Mouse (Mus musculus) G1E (cell line): ENCODE results near the gene AW822073. TPM values are rescaled to one million over a fixed set of nuclear protein-coding genes. Genes with fewer than 3 reads are reported as not detected.
A peak's percentile ranks its signal among the peaks of the same experiment; 100 is the strongest.
"Not testable (repeated sequence)": the region's sequence is repeated elsewhere in the genome, so short reads cannot be mapped to it uniquely, and the experiment has no call there.

Source experiments
- ATAC-seq: 2 replicates; pipeline ENCODE4 v1.8.0; 2016; ENCODE audit warnings: mild to moderate bottlenecking; ENCODE audit not compliant: insufficient number of reproducible peaks, poor library complexity, low FRiP score, severe bottlenecking; ENCODE audit errors: extremely low read depth
- DNase-seq: peaks from one replicate; pipeline ENCODE4 v3.0.0; 2012; ENCODE audit warnings: low spot score
- H3K27me3 ChIP-seq: 2 replicates; pipeline ENCODE4 v1.6.1; 2012; ENCODE audit warnings: mild to moderate bottlenecking, low read length, inconsistent platforms; ENCODE audit not compliant: insufficient read depth
- H3K36me3 ChIP-seq: replicated peaks from 2 replicates; pipeline ENCODE3; 2012; ENCODE audit warnings: mild to moderate bottlenecking, inconsistent platforms
- H3K4me1 ChIP-seq: 2 replicates; pipeline ENCODE4 v1.6.1; 2012; ENCODE audit warnings: low read depth, low read length, inconsistent platforms, mixed read lengths; ENCODE audit not compliant: insufficient read depth
- H3K4me3 ChIP-seq: 2 replicates; pipeline ENCODE4 v1.5.1; 2012; ENCODE audit warnings: low read depth, mild to moderate bottlenecking, inconsistent platforms, low read length, moderate library complexity, mixed read lengths
- H3K9me3 ChIP-seq: replicated peaks from 2 replicates; pipeline ENCODE4 v1.6.1; 2012; ENCODE audit warnings: inconsistent platforms
- CTCF ChIP-seq: IDR thresholded peaks from 2 replicates; pipeline ENCODE4 v1.5.1; 2012; ENCODE audit warnings: low read depth, low read length, inconsistent platforms, mixed read lengths
- GATA1 ChIP-seq: IDR thresholded peaks from 2 replicates; pipeline ENCODE4 v1.6.1; 2012; ENCODE audit warnings: borderline replicate concordance, low read length, inconsistent platforms, mixed read lengths
- GATA2 ChIP-seq: IDR thresholded peaks from 2 replicates; pipeline ENCODE4 v1.6.1; 2012; ENCODE audit warnings: low read depth, low read length, inconsistent platforms, borderline replicate concordance
- POLR2AphosphoS5 ChIP-seq: IDR thresholded peaks from 2 replicates; pipeline ENCODE4 v1.6.1; 2012; ENCODE audit warnings: low read depth, low read length, inconsistent platforms; ENCODE audit not compliant: insufficient replicate concordance
- TAL1 ChIP-seq: conservative IDR thresholded peaks from 2 replicates; pipeline ENCODE4 v1.6.1; 2012; ENCODE audit warnings: low read depth, low read length, inconsistent platforms, mixed read lengths
- polyA plus RNA-seq: library from polyadenylated mRNA; stranded (reverse); fragments of >175 nt; gene quantifications from 2 replicates; pipeline ENCODE4 v1.2.3, GENCODE M21; 2012
- total RNA-seq, 2 experiments: library from RNA; stranded (forward) in 1 of 2; stranded (reverse) in 1 of 2; fragments of 200-1000 nt in 1 of 2; fragments of >200 nt in 1 of 2; fragmentation: Nextera tagmentation in 1 of 2; gene quantifications; 2 replicates each; pipeline ENCODE4 v1.2.3; 2014 to 2017

AW822073 gene
- total and polyA plus RNA-seq, 3 experiments: 1.0 TPM; not detected in 2

DNA sequence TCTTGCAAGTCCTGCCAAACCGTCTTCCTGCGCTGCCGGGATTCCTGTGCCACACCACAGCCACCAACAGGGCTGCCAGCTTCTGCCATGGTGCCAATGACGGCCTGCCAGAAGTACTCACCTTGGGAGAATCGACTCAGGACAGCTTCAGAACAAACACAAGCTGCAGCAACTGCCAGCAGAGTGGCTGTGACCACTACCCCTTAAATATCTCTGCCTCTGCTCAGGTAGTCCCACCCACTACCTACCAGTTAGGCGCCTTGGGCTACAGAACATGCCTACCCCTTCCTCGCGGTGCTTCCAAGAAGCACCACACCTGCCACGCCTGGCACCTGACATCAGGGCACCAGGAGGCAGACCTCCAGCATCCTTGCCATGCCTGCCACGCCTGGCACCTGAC is 11.9 kb upstream of the AW822073 start, which contains the start of gene Gm4981:
TSS of gene Gm4981 (minus strand) at position 89 of the 400 bp plus-strand sequence.
- ATAC-seq (no peak), DNase-seq (no peak)
- Histone ChIP-seq H3K9me3 (peaks cover 7% of the 10 kb centered on the region), H3K4me3 (no peak within 1 kb of the TSS), H3K4me1 (no peaks in the 10 kb centered on the region), H3K36me3 (no peaks in the 10 kb centered on the region), H3K27me3 (no peaks in the 10 kb centered on the region; the same call in 1 of the 2 replicates)
- TF ChIP-seq CTCF (no peak), GATA2 (no peak), GATA1 (no peak), TAL1 (no peak), POLR2AphosphoS5 (no peak)

DNA sequence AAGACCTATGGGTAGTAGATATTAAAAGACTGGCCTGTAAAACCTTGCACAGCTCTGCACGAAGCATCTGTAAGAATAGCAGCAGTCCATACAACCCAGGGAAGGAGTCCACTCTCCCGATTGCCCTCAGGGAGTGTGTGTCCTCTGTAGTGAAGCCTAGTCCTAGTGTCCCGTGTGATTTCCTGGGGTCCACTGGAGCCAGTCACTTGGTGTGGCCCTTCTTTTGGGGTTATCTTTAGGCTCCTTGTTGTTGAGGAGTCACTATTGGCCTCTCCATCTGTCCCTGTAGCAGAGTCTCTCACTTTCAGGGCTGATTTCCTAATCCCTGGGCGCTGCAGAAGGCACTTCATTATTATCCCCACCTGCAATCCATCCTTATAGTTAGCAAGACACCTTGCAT is 10.3 kb upstream of the AW822073 start:
- not testable (repeated sequence) for H3K27me3 ChIP-seq, DNase-seq, H3K9me3 ChIP-seq, ATAC-seq, H3K4me1 ChIP-seq, H3K36me3 ChIP-seq, H3K4me3 ChIP-seq

- not testable (repeated sequence) for H3K36me3 ChIP-seq, H3K9me3 ChIP-seq, H3K4me1 ChIP-seq, ATAC-seq, H3K27me3 ChIP-seq, DNase-seq, H3K4me3 ChIP-seq
Observed at GRCm38 (mm10) chr10:58233740-58234121, 9.0 kb upstream of the AW822073 start.

- ATAC-seq, H3K27me3 ChIP-seq, DNase-seq: not testable (repeated sequence)
Observed at GRCm38 (mm10) chr10:58233054-58233739, 8.5 kb upstream of the AW822073 start.

GRCm38 (mm10) chr10:58232641-58232969 is 7.9 kb upstream of the AW822073 start, which contains the start of gene Duxf3:
TSS of gene Duxf3 (minus strand) at chr10:58232675.
- H3K36me3 ChIP-seq, H3K4me3 ChIP-seq, ATAC-seq, H3K9me3 ChIP-seq, H3K27me3 ChIP-seq, DNase-seq, H3K4me1 ChIP-seq: not testable (repeated sequence)

More at GRCm38 (mm10) chr10:58233054-58233739, 8.5 kb upstream of the AW822073 start:
- not testable (repeated sequence) for H3K4me3 ChIP-seq, H3K9me3 ChIP-seq, H3K36me3 ChIP-seq, H3K4me1 ChIP-seq

- ATAC-seq: 0 out of 2 replicates have a peak, but pooled peaks have one; percentile 36
- not testable (repeated sequence) for H3K4me1 ChIP-seq, H3K36me3 ChIP-seq, H3K9me3 ChIP-seq, H3K4me3 ChIP-seq, H3K27me3 ChIP-seq, DNase-seq
Observed at GRCm38 (mm10) chr10:58231779-58232640, 7.3 kb upstream of the AW822073 start.

DNA sequence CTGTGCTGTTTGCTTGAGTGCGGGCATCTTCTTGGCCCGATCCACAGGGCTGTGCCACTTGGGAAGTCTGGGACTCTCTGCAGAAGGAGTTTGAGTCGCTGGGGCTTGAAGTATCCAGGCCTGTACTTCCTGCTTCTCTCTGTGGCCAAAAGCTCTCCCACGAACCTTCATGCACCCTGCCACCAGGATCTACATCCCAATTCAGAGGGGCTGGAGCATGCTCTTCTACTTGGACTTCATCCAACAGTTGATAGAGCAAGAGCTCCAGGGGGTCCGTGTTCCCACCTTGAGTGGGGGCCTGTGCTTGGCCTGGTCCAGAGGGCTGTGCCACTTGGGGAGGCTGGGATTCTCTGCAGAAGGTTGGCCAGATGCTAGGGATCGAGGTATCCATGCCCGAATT is 6.4 kb upstream of the AW822073 start:
- not testable (repeated sequence) for DNase-seq, H3K4me3 ChIP-seq, ATAC-seq

DNA sequence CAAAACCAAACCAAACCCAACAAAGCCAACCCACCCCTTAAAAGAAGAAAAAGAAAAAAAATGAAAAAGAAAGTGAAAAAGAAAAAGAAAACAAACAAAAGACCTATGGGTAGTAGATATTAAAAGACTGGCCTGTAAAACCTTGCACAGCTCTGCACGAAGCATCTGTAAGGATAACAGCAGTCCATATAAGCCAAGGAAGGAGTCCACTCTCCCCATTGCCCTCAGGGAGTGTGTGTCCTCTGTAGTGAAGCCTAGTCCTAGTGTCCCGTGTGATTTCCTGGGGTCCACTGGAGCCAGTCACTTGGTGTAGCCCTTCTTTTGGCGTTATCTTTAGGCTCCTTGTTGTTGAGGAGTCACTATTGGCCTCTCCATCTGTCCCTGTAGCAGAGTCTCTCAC is 5.3 kb upstream of the AW822073 start:
- DNase-seq, ATAC-seq, H3K9me3 ChIP-seq, H3K27me3 ChIP-seq, H3K36me3 ChIP-seq, H3K4me3 ChIP-seq, H3K4me1 ChIP-seq: not testable (repeated sequence)

More for the DNA sequence above, 6.4 kb upstream of the AW822073 start:
- not testable (repeated sequence) for H3K4me1 ChIP-seq, H3K27me3 ChIP-seq, H3K36me3 ChIP-seq, H3K9me3 ChIP-seq

GRCm38 (mm10) chr10:58227798-58228197 is 3.1 kb upstream of the AW822073 start:
- peaks cover 13% of the 10 kb centered on the region for H3K9me3 ChIP-seq
- H3K27me3 ChIP-seq, H3K4me1 ChIP-seq, ATAC-seq, H3K4me3 ChIP-seq, H3K36me3 ChIP-seq, DNase-seq: not testable (repeated sequence)

DNA sequence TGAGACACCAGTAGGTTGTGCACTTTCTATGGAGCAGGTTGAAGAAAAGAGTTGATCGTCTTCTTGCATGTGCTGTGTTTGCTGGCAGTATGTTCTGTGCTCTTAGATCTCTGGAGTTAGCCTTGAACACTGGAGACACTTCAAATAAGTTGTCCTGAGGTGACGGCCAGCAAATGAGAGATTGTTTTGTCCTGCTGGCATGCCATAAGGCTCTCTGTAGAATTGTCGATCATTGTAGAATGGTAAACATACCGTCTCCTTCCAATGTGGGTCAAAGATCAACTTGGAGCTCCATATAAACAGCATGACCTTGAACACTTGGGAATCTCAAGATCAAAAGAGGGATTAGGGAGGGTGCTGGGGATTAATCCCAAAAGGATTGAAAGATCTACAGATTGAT is 1.6 kb upstream of the AW822073 start:
- H3K36me3 ChIP-seq, DNase-seq, ATAC-seq: not testable (repeated sequence)

More for the DNA sequence above, 1.6 kb upstream of the AW822073 start:
- H3K9me3 ChIP-seq, H3K4me1 ChIP-seq, H3K27me3 ChIP-seq, H3K4me3 ChIP-seq: not testable (repeated sequence)
